In the genomic region with DNA sequence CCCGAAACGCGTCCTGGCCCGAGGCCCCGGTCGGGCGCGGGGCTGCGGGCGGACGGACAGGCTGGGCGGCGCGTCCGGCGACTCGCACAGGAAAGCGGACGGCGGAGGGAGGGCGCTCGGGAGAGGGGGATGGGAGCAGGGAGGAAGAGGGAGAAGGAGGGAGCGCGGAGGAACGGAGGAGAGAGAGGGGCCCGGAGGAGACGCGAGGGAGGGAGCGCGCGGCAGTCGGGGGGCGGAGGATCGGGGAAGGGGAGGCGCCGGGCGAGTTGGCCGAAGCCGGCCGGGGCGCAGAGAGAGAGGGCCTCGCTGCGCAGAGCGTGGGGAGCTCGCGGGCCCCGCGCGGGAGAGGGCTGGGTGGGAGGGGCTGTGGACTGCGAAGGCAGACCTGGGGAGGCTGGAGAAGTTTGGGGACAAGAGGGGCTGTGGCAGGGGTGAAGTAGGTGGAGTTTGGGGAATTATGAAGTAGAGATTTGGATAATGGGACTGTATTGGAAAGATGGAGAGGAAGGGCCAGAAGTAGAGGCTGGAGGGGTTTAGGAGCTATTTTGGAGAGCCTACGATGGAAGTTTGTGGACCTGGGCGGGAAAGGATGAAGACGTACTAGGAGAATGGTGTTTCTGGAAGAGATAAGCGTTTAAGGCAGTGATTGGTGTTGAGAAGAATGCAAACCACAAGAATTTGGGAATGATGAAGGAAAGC, we compare ENCODE assay signal across 8 mouse cellular contexts. TPM values are rescaled to one million over a fixed set of nuclear protein-coding genes. Genes with fewer than 3 reads are reported as not detected.
DNase-seq lines count a peak whose midpoint lies in the region; ATAC-seq and TF ChIP-seq lines count a peak whose summit lies in the region.

No protein-coding gene starts in this region.

- ATAC-seq in CD4-positive, CD25-positive, alpha-beta regulatory T cell, adult 4 months, result peak; percentile 39
- peak; percentile 74 for ATAC-seq in heart, embryonic 14.5 days (ENCODE audit: insufficient number of reproducible peaks, insufficient read depth, low FRiP score, low read depth)
- ATAC-seq in kidney, postnatal 0 days (replicated peaks; ENCODE audit: low FRiP score, low read depth), result peak; percentile 74
- peak; percentile 54 for ATAC-seq in liver, embryonic 16.5 days (ENCODE audit: low read depth)
- peak; percentile 76 for ATAC-seq in neural tube, embryonic 13.5 days (ENCODE audit: low read depth)

- H3K9ac ChIP-seq in heart, embryonic 14.5 days (ENCODE audit: low read length), result peak overlapping the region; percentile 94
- H3K9ac ChIP-seq in kidney, postnatal 0 days (ENCODE audit: low read depth, low read length), result peak overlapping the region; percentile 99
- H3K9ac ChIP-seq in liver, embryonic 16.5 days (ENCODE audit: low read depth, low read length), result peak overlapping the region; percentile 65
- peak overlapping the region; percentile 98 for H3K9ac ChIP-seq in neural tube, embryonic 13.5 days

- 0 out of 2 replicates have a peak, but pooled peaks cover 2% of the 10 kb centered on the region for H3K27me3 ChIP-seq in heart, embryonic 14.5 days (ENCODE audit: control insufficient read depth, insufficient read depth, low read length)
- no peaks in the 10 kb centered on the region for H3K27me3 ChIP-seq in kidney, postnatal 0 days (ENCODE audit: insufficient read depth, low read length)
- peaks cover 48% of the 10 kb centered on the region for H3K27me3 ChIP-seq in liver, embryonic 16.5 days (ENCODE audit: control insufficient read depth, insufficient read depth, low read depth, low read length)
- peaks cover 7% of the 10 kb centered on the region; the same call in 1 of the 2 replicates for H3K27me3 ChIP-seq in neural tube, embryonic 13.5 days
- no peaks in the 10 kb centered on the region for H3K27me3 ChIP-seq in thymus, adult 2 months (ENCODE audit: control insufficient read depth, insufficient read depth, low read length)

- H3K36me3 ChIP-seq in heart, embryonic 14.5 days (ENCODE audit: control insufficient read depth, insufficient read depth, low read length), result peaks cover 7% of the 10 kb centered on the region; the same call in 1 of the 2 replicates
- H3K36me3 ChIP-seq in kidney, postnatal 0 days (ENCODE audit: insufficient read depth, low read length), result 0 out of 2 replicates have a peak, but pooled peaks cover 2% of the 10 kb centered on the region
- H3K36me3 ChIP-seq in liver, embryonic 16.5 days (ENCODE audit: control insufficient read depth, insufficient read depth), result no peaks in the 10 kb centered on the region
- no peaks in the 10 kb centered on the region for H3K36me3 ChIP-seq in neural tube, embryonic 13.5 days
- H3K36me3 ChIP-seq in thymus, adult 2 months (ENCODE audit: control insufficient read depth, insufficient read depth, low read length), result no peaks in the 10 kb centered on the region

- peak overlapping the region; percentile 66 for H3K4me3 ChIP-seq in bone marrow, adult 2 months (replicated peaks; ENCODE audit: control insufficient read depth, low read depth, low read length)
- H3K4me3 ChIP-seq in embryonic fibroblast, embryonic 13.5 days (ENCODE audit: insufficient read depth, low read length), result peak overlapping the region; percentile 53
- peak overlapping the region; percentile 86 to 94 for H3K4me3 ChIP-seq in heart, embryonic 14.5 days (ENCODE audit: control insufficient read depth in 1 of 2, insufficient read depth in 1 of 2, low read depth in 1 of 2, low read length in 2 of 2)
- peak overlapping the region; percentile 86 for H3K4me3 ChIP-seq in kidney, postnatal 0 days (replicated peaks; ENCODE audit: low read depth, low read length)
- H3K4me3 ChIP-seq in liver, embryonic 16.5 days (ENCODE audit: low read depth, low read length), result peak overlapping the region; percentile 65
- H3K4me3 ChIP-seq in neural tube, embryonic 13.5 days, result peak overlapping the region; percentile 80
- peak overlapping the region; percentile 47 for H3K4me3 ChIP-seq in thymus, adult 2 months (ENCODE audit: control insufficient read depth, insufficient read depth, low read length)

- DNase-seq in kidney, postnatal 0 days (ENCODE audit: low spot score), result peak; percentile 96
- DNase-seq in thymus, adult 2 months, result peak; percentile 58

- H3K4me1 ChIP-seq in bone marrow, adult 2 months (ENCODE audit: control insufficient read depth, insufficient read depth, low read length), result no peaks in the 10 kb centered on the region
- peaks cover 9% of the 10 kb centered on the region for H3K4me1 ChIP-seq in embryonic fibroblast, embryonic 13.5 days (ENCODE audit: control insufficient read depth, insufficient read depth, low read length)
- peaks cover 25 to 40% of the 10 kb centered on the region in 2 experiments for H3K4me1 ChIP-seq in heart, embryonic 14.5 days (ENCODE audit: control insufficient read depth in 2 of 2, insufficient read depth in 2 of 2, low read length in 2 of 2)
- H3K4me1 ChIP-seq in kidney, postnatal 0 days (replicated peaks; ENCODE audit: insufficient read depth, low read length), result peaks cover 27% of the 10 kb centered on the region
- peaks cover 6% of the 10 kb centered on the region for H3K4me1 ChIP-seq in liver, embryonic 16.5 days (ENCODE audit: control insufficient read depth, low read depth, low read length)
- H3K4me1 ChIP-seq in neural tube, embryonic 13.5 days (replicated peaks), result peaks cover 62% of the 10 kb centered on the region
- peaks cover 7% of the 10 kb centered on the region; the same call in 1 of the 2 replicates for H3K4me1 ChIP-seq in thymus, adult 2 months (replicated peaks; ENCODE audit: control insufficient read depth, insufficient read depth, low read length)

- peak overlapping the region; percentile 77 for H3K27ac ChIP-seq in bone marrow, adult 2 months (ENCODE audit: control insufficient read depth, insufficient read depth, low read depth, low read length, poor library complexity)
- H3K27ac ChIP-seq in embryonic fibroblast, embryonic 13.5 days (ENCODE audit: insufficient read depth, low read length), result peak overlapping the region; percentile 99
- H3K27ac ChIP-seq in heart, embryonic 14.5 days (replicated peaks in 1 of 2; ENCODE audit: control insufficient read depth in 1 of 2, insufficient read depth in 1 of 2, low read depth in 2 of 2, low read length in 2 of 2), result peak overlapping the region; percentile 82 to 97
- H3K27ac ChIP-seq in kidney, postnatal 0 days, result peak overlapping the region; percentile 98
- H3K27ac ChIP-seq in liver, embryonic 16.5 days (ENCODE audit: low read length), result peak overlapping the region; percentile 67
- peak overlapping the region; percentile 99 for H3K27ac ChIP-seq in neural tube, embryonic 13.5 days (replicated peaks)
- H3K27ac ChIP-seq in thymus, adult 2 months (ENCODE audit: control insufficient read depth, insufficient read depth, low read length), result no peak overlapping the region

- H3K9me3 ChIP-seq in heart, embryonic 14.5 days (ENCODE audit: control insufficient read depth, low read length), result no peaks in the 10 kb centered on the region
- no peaks in the 10 kb centered on the region for H3K9me3 ChIP-seq in kidney, postnatal 0 days (replicated peaks; ENCODE audit: low read length)
- no peaks in the 10 kb centered on the region for H3K9me3 ChIP-seq in liver, embryonic 16.5 days (replicated peaks; ENCODE audit: control insufficient read depth, low read length)
- no peaks in the 10 kb centered on the region for H3K9me3 ChIP-seq in neural tube, embryonic 13.5 days

- WGBS in bone marrow, adult 2 months, result 2% methylated on average over 54 of the region's 54 CpGs
- WGBS in heart, embryonic 14.5 days, result 2% methylated on average over 49 of the region's 54 CpGs
- under 1% methylated on average over 51 of the region's 54 CpGs for WGBS in kidney, postnatal 0 days
- WGBS in liver, embryonic 16.5 days (ENCODE audit: insufficient replicate concordance), result 2% methylated on average over 52 of the region's 54 CpGs
- 1% methylated on average over 51 of the region's 54 CpGs for WGBS in neural tube, embryonic 13.5 days
- WGBS in thymus, adult 2 months, result 4% methylated on average over 46 of the region's 54 CpGs

- TF ChIP-seq CTCF in bone marrow, adult 2 months (IDR thresholded peaks at IDR 0.05; ENCODE audit: control insufficient read depth, insufficient read depth, low read length), result no peak
- no peak for TF ChIP-seq CTCF in embryonic fibroblast, embryonic 13.5 days (IDR thresholded peaks at IDR 0.05; ENCODE audit: borderline replicate concordance, insufficient read depth, low read length)
- no peak for TF ChIP-seq CTCF in kidney, postnatal 0 days (IDR thresholded peaks at IDR 0.05; ENCODE audit: low read depth)
- TF ChIP-seq CTCF in thymus, adult 2 months (IDR thresholded peaks at IDR 0.05; ENCODE audit: borderline replicate concordance, control insufficient read depth, extremely low read depth, insufficient read depth, low read length, poor library complexity), result no peak

- peak overlapping the region; percentile 68 for H3K4me2 ChIP-seq in heart, embryonic 14.5 days (ENCODE audit: low read length)
- peak overlapping the region; percentile 75 for H3K4me2 ChIP-seq in kidney, postnatal 0 days (ENCODE audit: low read length)
- peak overlapping the region; percentile 70 for H3K4me2 ChIP-seq in liver, embryonic 16.5 days (ENCODE audit: low read depth, low read length)
- H3K4me2 ChIP-seq in neural tube, embryonic 13.5 days, result peak overlapping the region; percentile 90

- no peak for TF ChIP-seq POLR2A in bone marrow, adult 2 months (IDR thresholded peaks at IDR 0.05; ENCODE audit: borderline replicate concordance, control insufficient read depth, low read depth, low read length)
- peak; percentile 64 for TF ChIP-seq POLR2A in embryonic fibroblast, embryonic 13.5 days (IDR thresholded peaks at IDR 0.05; ENCODE audit: low read depth, low read length)
- TF ChIP-seq POLR2A in thymus, adult 2 months (IDR thresholded peaks at IDR 0.05; ENCODE audit: control insufficient read depth, extremely low read depth, insufficient read depth, low read length, poor library complexity), result no peak

RNA-seq across cellular contexts. Expression of a gene that starts 0.5 kb away (rescaled TPM):
- 1 to 10 TPM; 4.4 to 4.8 TPM for polyA plus RNA-seq in CD4-positive, CD25-positive, alpha-beta regulatory T cell, adult 4 months (2017; shearing (Covaris generic))
- 11.3 and 19.1 TPM in 2 replicates for polyA plus RNA-seq in bone marrow, adult 2 months (2011; ENCODE audit: insufficient read depth, insufficient read length, low replicate concordance, missing spikeins)
- polyA plus RNA-seq in embryonic fibroblast, embryonic 13.5 days (2011; ENCODE audit: insufficient read length, low read depth, missing spikeins), result 75.9 and 77.3 TPM in 2 replicates
- polyA plus RNA-seq in heart, embryonic 14.5 days (2014; fragmentation: Nextera tagmentation; extraction: Ambion mirVana), result 6.2 and 9.3 TPM in 2 replicates
- polyA plus RNA-seq in kidney, postnatal 0 days (2015; fragmentation: Nextera tagmentation; extraction: Ambion mirVana), result 13.0 and 13.7 TPM in 2 replicates
- polyA plus RNA-seq in liver, embryonic 16.5 days (2015; fragmentation: Nextera tagmentation; extraction: Ambion mirVana), result 1.3 and 1.7 TPM in 2 replicates
- 21.0 and 23.1 TPM in 2 replicates for polyA plus RNA-seq in neural tube, embryonic 13.5 days (2015; fragmentation: Nextera tagmentation; extraction: Ambion mirVana)
- polyA plus RNA-seq in thymus, adult 2 months (2012; rRNA removed), result 48.3 and 51.6 TPM in 2 replicates

RNA-seq across cellular contexts. Expression of a gene that starts 1.0 kb away (rescaled TPM):
- polyA plus RNA-seq in CD4-positive, CD25-positive, alpha-beta regulatory T cell, adult 4 months (2017; shearing (Covaris generic)), result under 1 TPM in 1 of 2 experiments, not detected in 1; 0.36 TPM
- polyA plus RNA-seq in bone marrow, adult 2 months (2011; ENCODE audit: insufficient read depth, insufficient read length, low replicate concordance, missing spikeins), result not detected in 2 replicates
- 0.58 and 0.63 TPM in 2 replicates for polyA plus RNA-seq in embryonic fibroblast, embryonic 13.5 days (2011; ENCODE audit: insufficient read length, low read depth, missing spikeins)
- not detected in 2 replicates for polyA plus RNA-seq in heart, embryonic 14.5 days (2014; fragmentation: Nextera tagmentation; extraction: Ambion mirVana)
- not detected in 2 replicates for polyA plus RNA-seq in kidney, postnatal 0 days (2015; fragmentation: Nextera tagmentation; extraction: Ambion mirVana)
- polyA plus RNA-seq in liver, embryonic 16.5 days (2015; fragmentation: Nextera tagmentation; extraction: Ambion mirVana), result not detected in 2 replicates
- not detected in 2 replicates for polyA plus RNA-seq in neural tube, embryonic 13.5 days (2015; fragmentation: Nextera tagmentation; extraction: Ambion mirVana)
- not detected in 2 replicates for polyA plus RNA-seq in thymus, adult 2 months (2012; rRNA removed)

RNA-seq across cellular contexts. Expression of a gene that starts 12.7 kb away (rescaled TPM):
- polyA plus RNA-seq in CD4-positive, CD25-positive, alpha-beta regulatory T cell, adult 4 months (2017; shearing (Covaris generic)), result 1 to 10 TPM; 3.0 to 9.9 TPM
- polyA plus RNA-seq in bone marrow, adult 2 months (2011; ENCODE audit: insufficient read depth, insufficient read length, low replicate concordance, missing spikeins), result 0.68 and 1.4 TPM in 2 replicates
- 17.5 and 24.1 TPM in 2 replicates for polyA plus RNA-seq in embryonic fibroblast, embryonic 13.5 days (2011; ENCODE audit: insufficient read length, low read depth, missing spikeins)
- polyA plus RNA-seq in heart, embryonic 14.5 days (2014; fragmentation: Nextera tagmentation; extraction: Ambion mirVana), result 4.2 TPM in 2 replicates
- polyA plus RNA-seq in kidney, postnatal 0 days (2015; fragmentation: Nextera tagmentation; extraction: Ambion mirVana), result 7.6 TPM in 2 replicates
- polyA plus RNA-seq in liver, embryonic 16.5 days (2015; fragmentation: Nextera tagmentation; extraction: Ambion mirVana), result 0.40 and 0.43 TPM in 2 replicates
- polyA plus RNA-seq in neural tube, embryonic 13.5 days (2015; fragmentation: Nextera tagmentation; extraction: Ambion mirVana), result 67.2 and 69.8 TPM in 2 replicates
- 10.2 and 12.9 TPM in 2 replicates for polyA plus RNA-seq in thymus, adult 2 months (2012; rRNA removed)

RNA-seq across cellular contexts. Expression of a gene that starts 15.6 kb away (rescaled TPM):
- polyA plus RNA-seq in CD4-positive, CD25-positive, alpha-beta regulatory T cell, adult 4 months (2017; shearing (Covaris generic)), result 100 to 1,000 TPM; 509 to 554 TPM
- polyA plus RNA-seq in bone marrow, adult 2 months (2011; ENCODE audit: insufficient read depth, insufficient read length, low replicate concordance, missing spikeins), result 138 and 208 TPM in 2 replicates
- polyA plus RNA-seq in embryonic fibroblast, embryonic 13.5 days (2011; ENCODE audit: insufficient read length, low read depth, missing spikeins), result 149 and 157 TPM in 2 replicates
- polyA plus RNA-seq in heart, embryonic 14.5 days (2014; fragmentation: Nextera tagmentation; extraction: Ambion mirVana), result 449 and 503 TPM in 2 replicates
- polyA plus RNA-seq in kidney, postnatal 0 days (2015; fragmentation: Nextera tagmentation; extraction: Ambion mirVana), result 549 and 600 TPM in 2 replicates
- 80.7 and 83.6 TPM in 2 replicates for polyA plus RNA-seq in liver, embryonic 16.5 days (2015; fragmentation: Nextera tagmentation; extraction: Ambion mirVana)
- polyA plus RNA-seq in neural tube, embryonic 13.5 days (2015; fragmentation: Nextera tagmentation; extraction: Ambion mirVana), result 687 and 693 TPM in 2 replicates
- polyA plus RNA-seq in thymus, adult 2 months (2012; rRNA removed), result 265 and 352 TPM in 2 replicates

RNA-seq across cellular contexts. Expression of a gene that starts 18.3 kb away (rescaled TPM):
- polyA plus RNA-seq in CD4-positive, CD25-positive, alpha-beta regulatory T cell, adult 4 months (2017; shearing (Covaris generic)), result 100 to 1,000 TPM; 187 to 310 TPM
- polyA plus RNA-seq in bone marrow, adult 2 months (2011; ENCODE audit: insufficient read depth, insufficient read length, low replicate concordance, missing spikeins), result 239 and 439 TPM in 2 replicates
- polyA plus RNA-seq in embryonic fibroblast, embryonic 13.5 days (2011; ENCODE audit: insufficient read length, low read depth, missing spikeins), result 0.53 and 4.3 TPM in 2 replicates
- 4.9 and 8.6 TPM in 2 replicates for polyA plus RNA-seq in heart, embryonic 14.5 days (2014; fragmentation: Nextera tagmentation; extraction: Ambion mirVana)
- polyA plus RNA-seq in kidney, postnatal 0 days (2015; fragmentation: Nextera tagmentation; extraction: Ambion mirVana), result 13.0 and 13.6 TPM in 2 replicates
- polyA plus RNA-seq in liver, embryonic 16.5 days (2015; fragmentation: Nextera tagmentation; extraction: Ambion mirVana), result 38.2 and 38.3 TPM in 2 replicates
- polyA plus RNA-seq in neural tube, embryonic 13.5 days (2015; fragmentation: Nextera tagmentation; extraction: Ambion mirVana), result 6.0 and 7.9 TPM in 2 replicates
- 210 and 212 TPM in 2 replicates for polyA plus RNA-seq in thymus, adult 2 months (2012; rRNA removed)
